In genomic region chr5:63652705-63653104, GRCm38 (mm10) we compare ENCODE assay signal across 27 mouse cellular contexts. TPM values are rescaled to one million over a fixed set of nuclear protein-coding genes. Genes with fewer than 3 reads are reported as not detected.
DNase-seq lines count a peak whose midpoint lies in the region; ATAC-seq and TF ChIP-seq lines count a peak whose summit lies in the region.
"Had no signal": no experiment of that assay in that cellular context is flagged by ENCODE, and none has a peak within 500 bp of the region (broad histone marks: within the 10 kb centered on the region; RNA-seq: fewer than 3 reads in every experiment).

No protein-coding gene starts in this region.

- no peak for ATAC-seq in forebrain, postnatal 0 days
- ATAC-seq in forebrain, embryonic 16.5 days, result no peak
- no peak for ATAC-seq in hindbrain, embryonic 14.5 days (ENCODE audit: low FRiP score)
- ATAC-seq in hindbrain, embryonic 12.5 days (ENCODE audit: low FRiP score), result no peak
- no peak for ATAC-seq in midbrain, postnatal 0 days (ENCODE audit: low FRiP score)
- no peak for ATAC-seq in neural tube, embryonic 14.5 days (ENCODE audit: low read depth)
- ATAC-seq: CD4-positive, CD25-positive, alpha-beta regulatory T cell, adult 4 months; forebrain, embryonic 15.5 days had no signal

- no peak overlapping the region for H3K9ac ChIP-seq in forebrain, postnatal 0 days
- H3K9ac ChIP-seq in forebrain, embryonic 16.5 days (replicated peaks; ENCODE audit: low read depth, low read length), result no peak overlapping the region
- H3K9ac ChIP-seq in hindbrain, embryonic 14.5 days, result no peak overlapping the region
- H3K9ac ChIP-seq in hindbrain, embryonic 12.5 days, result no peak overlapping the region
- H3K9ac ChIP-seq in midbrain, postnatal 0 days (replicated peaks; ENCODE audit: low read length, poor library complexity, severe bottlenecking), result no peak overlapping the region
- H3K9ac ChIP-seq in neural tube, embryonic 14.5 days (replicated peaks; ENCODE audit: low read depth, low read length), result no peak overlapping the region
- H3K9ac ChIP-seq: embryonic facial prominence, embryonic 12.5 days; forebrain, embryonic 15.5 days; heart, embryonic 15.5 days had no signal

- no peaks in the 10 kb centered on the region for H3K36me3 ChIP-seq in forebrain, postnatal 0 days (ENCODE audit: insufficient read depth)
- no peaks in the 10 kb centered on the region for H3K36me3 ChIP-seq in forebrain, embryonic 16.5 days (ENCODE audit: control insufficient read depth, insufficient read depth)
- H3K36me3 ChIP-seq in hindbrain, embryonic 14.5 days (replicated peaks; ENCODE audit: control insufficient read depth, insufficient read depth), result peaks cover 3% of the 10 kb centered on the region; the same call in 1 of the 2 replicates
- H3K36me3 ChIP-seq in hindbrain, embryonic 12.5 days, result no peaks in the 10 kb centered on the region
- no peaks in the 10 kb centered on the region for H3K36me3 ChIP-seq in midbrain, postnatal 0 days (ENCODE audit: insufficient read depth, low read length)
- no peaks in the 10 kb centered on the region for H3K36me3 ChIP-seq in midbrain, embryonic 10.5 days
- H3K36me3 ChIP-seq in neural tube, embryonic 14.5 days (ENCODE audit: control insufficient read depth, insufficient read depth, low read length), result no peaks in the 10 kb centered on the region
- H3K36me3 ChIP-seq: embryonic facial prominence, embryonic 12.5 days; forebrain, embryonic 15.5 days; G1E; heart, embryonic 15.5 days had no signal

- H3K4me2 ChIP-seq in forebrain, postnatal 0 days (ENCODE audit: low read depth), result peak overlapping the region; percentile 99; the same call in 1 of the 2 replicates
- no peak overlapping the region for H3K4me2 ChIP-seq in forebrain, embryonic 16.5 days (ENCODE audit: low read length)
- H3K4me2 ChIP-seq in hindbrain, embryonic 14.5 days (replicated peaks), result peak overlapping the region; percentile 99
- H3K4me2 ChIP-seq in hindbrain, embryonic 12.5 days (replicated peaks), result no peak overlapping the region
- peak overlapping the region; percentile 10; the same call in 1 of the 2 replicates for H3K4me2 ChIP-seq in midbrain, postnatal 0 days (ENCODE audit: low read depth, low read length, poor library complexity, severe bottlenecking)
- peak overlapping the region; percentile 16; the same call in 1 of the 2 replicates for H3K4me2 ChIP-seq in neural tube, embryonic 14.5 days (ENCODE audit: low read depth, low read length)
- H3K4me2 ChIP-seq: embryonic facial prominence, embryonic 12.5 days; forebrain, embryonic 15.5 days; heart, embryonic 11.5 days; heart, embryonic 15.5 days had no signal

- no peaks in the 10 kb centered on the region for H3K27me3 ChIP-seq in forebrain, postnatal 0 days (ENCODE audit: insufficient read depth, low read length)
- H3K27me3 ChIP-seq in forebrain, embryonic 16.5 days (replicated peaks; ENCODE audit: control insufficient read depth, insufficient read depth, low read length), result peaks cover 11% of the 10 kb centered on the region; the same call in 1 of the 2 replicates
- H3K27me3 ChIP-seq in hindbrain, embryonic 14.5 days (ENCODE audit: control insufficient read depth, insufficient read depth, low read length), result peaks cover 9% of the 10 kb centered on the region
- peaks cover 42% of the 10 kb centered on the region for H3K27me3 ChIP-seq in hindbrain, embryonic 12.5 days
- H3K27me3 ChIP-seq in midbrain, postnatal 0 days (ENCODE audit: insufficient read depth, low read length), result no peaks in the 10 kb centered on the region
- peaks cover 49% of the 10 kb centered on the region for H3K27me3 ChIP-seq in midbrain, embryonic 10.5 days (ENCODE audit: low read depth, poor library complexity, severe bottlenecking)
- H3K27me3 ChIP-seq in neural tube, embryonic 14.5 days (ENCODE audit: control insufficient read depth, insufficient read depth, low read length), result peaks cover 7% of the 10 kb centered on the region

- no peak overlapping the region for H3K27ac ChIP-seq in forebrain, postnatal 0 days (ENCODE audit: low read depth, low read length)
- H3K27ac ChIP-seq in forebrain, embryonic 16.5 days (ENCODE audit: low read length), result no peak overlapping the region
- H3K27ac ChIP-seq in hindbrain, embryonic 14.5 days, result no peak overlapping the region
- H3K27ac ChIP-seq in hindbrain, embryonic 12.5 days, result no peak overlapping the region
- no peak overlapping the region for H3K27ac ChIP-seq in midbrain, postnatal 0 days (ENCODE audit: low read depth, low read length)
- no peak overlapping the region for H3K27ac ChIP-seq in midbrain, embryonic 10.5 days (replicated peaks)
- no peak overlapping the region for H3K27ac ChIP-seq in neural tube, embryonic 14.5 days (ENCODE audit: low read depth, low read length)
- H3K27ac ChIP-seq: embryonic facial prominence, embryonic 12.5 days; forebrain, embryonic 15.5 days; heart, adult 2 months; heart, embryonic 15.5 days had no signal

- no peaks in the 10 kb centered on the region for H3K9me3 ChIP-seq in forebrain, postnatal 0 days (ENCODE audit: low read length)
- H3K9me3 ChIP-seq in forebrain, embryonic 16.5 days (ENCODE audit: control insufficient read depth, low read length), result no peaks in the 10 kb centered on the region
- H3K9me3 ChIP-seq in hindbrain, embryonic 14.5 days (ENCODE audit: control insufficient read depth, low read length), result no peaks in the 10 kb centered on the region
- no peaks in the 10 kb centered on the region for H3K9me3 ChIP-seq in hindbrain, embryonic 12.5 days (replicated peaks)
- no peaks in the 10 kb centered on the region for H3K9me3 ChIP-seq in midbrain, postnatal 0 days (ENCODE audit: low read length)
- no peaks in the 10 kb centered on the region for H3K9me3 ChIP-seq in midbrain, embryonic 10.5 days (replicated peaks)
- no peaks in the 10 kb centered on the region for H3K9me3 ChIP-seq in neural tube, embryonic 14.5 days (ENCODE audit: control insufficient read depth, low read length)
- H3K9me3 ChIP-seq: embryonic facial prominence, embryonic 12.5 days; forebrain, embryonic 15.5 days; heart, embryonic 15.5 days had no signal

- DNase-seq in forebrain, postnatal 0 days, result no peak
- DNase-seq in hindbrain, embryonic 14.5 days (ENCODE audit: low spot score), result no peak
- DNase-seq in midbrain, postnatal 0 days (ENCODE audit: low spot score), result no peak
- no peak for DNase-seq in midbrain, embryonic 10.5 days (ENCODE audit: low spot score)
- DNase-seq in lung, postnatal 25 days (ENCODE audit: low spot score), result no peak
- DNase-seq: adrenal gland, adult 8-10 months; adrenal gland, postnatal 36 days; B cell, adult 2 months; cerebellum, adult 11 months; cerebellum, adult 8-10 months; cerebellum, postnatal 14 days; gastrocnemius, postnatal 14 days; heart, adult 2 months; heart, postnatal 14 days had no signal

- TF ChIP-seq CTCF in forebrain, postnatal 0 days (IDR thresholded peaks at IDR 0.05; ENCODE audit: low read depth), result no peak
- TF ChIP-seq CTCF in midbrain, postnatal 0 days (IDR thresholded peaks at IDR 0.05), result no peak

- 79% methylated on average over 2 of the region's 2 CpGs for WGBS in forebrain, postnatal 0 days
- WGBS in forebrain, embryonic 16.5 days, result 87% methylated on average over 2 of the region's 2 CpGs
- WGBS in hindbrain, embryonic 14.5 days, result 85% methylated on average over 2 of the region's 2 CpGs
- WGBS in hindbrain, embryonic 12.5 days, result 79% methylated on average over 2 of the region's 2 CpGs
- WGBS in midbrain, postnatal 0 days, result 84% methylated on average over 2 of the region's 2 CpGs
- 93% methylated on average over 2 of the region's 2 CpGs for WGBS in midbrain, embryonic 10.5 days
- 88% methylated on average over 2 of the region's 2 CpGs for WGBS in neural tube, embryonic 14.5 days

- H3K4me3 ChIP-seq in forebrain, postnatal 0 days (ENCODE audit: low read depth, low read length), result peak overlapping the region; percentile 9; the same call in 1 of the 2 replicates
- H3K4me3 ChIP-seq in forebrain, embryonic 16.5 days (replicated peaks; ENCODE audit: low read length), result no peak overlapping the region
- H3K4me3 ChIP-seq in hindbrain, embryonic 14.5 days (replicated peaks; ENCODE audit: low read length), result no peak overlapping the region
- no peak overlapping the region for H3K4me3 ChIP-seq in hindbrain, embryonic 12.5 days
- H3K4me3 ChIP-seq in midbrain, postnatal 0 days (ENCODE audit: low read depth, low read length), result no peak overlapping the region
- no peak overlapping the region for H3K4me3 ChIP-seq in midbrain, embryonic 10.5 days
- H3K4me3 ChIP-seq in neural tube, embryonic 14.5 days (ENCODE audit: low read depth, low read length), result peak overlapping the region; percentile 19; the same call in 1 of the 2 replicates
- H3K4me3 ChIP-seq: embryonic facial prominence, embryonic 12.5 days; forebrain, embryonic 15.5 days; heart, adult 2 months; heart, embryonic 15.5 days had no signal

- no peaks in the 10 kb centered on the region for H3K4me1 ChIP-seq in forebrain, postnatal 0 days (ENCODE audit: insufficient read depth)
- peaks cover 6% of the 10 kb centered on the region for H3K4me1 ChIP-seq in forebrain, embryonic 16.5 days (replicated peaks; ENCODE audit: control insufficient read depth, insufficient read depth, low read length)
- H3K4me1 ChIP-seq in hindbrain, embryonic 14.5 days (replicated peaks; ENCODE audit: control insufficient read depth, insufficient read depth, low read length), result no peaks in the 10 kb centered on the region
- peaks cover 9% of the 10 kb centered on the region; the same call in 1 of the 2 replicates for H3K4me1 ChIP-seq in hindbrain, embryonic 12.5 days
- no peaks in the 10 kb centered on the region for H3K4me1 ChIP-seq in midbrain, postnatal 0 days (ENCODE audit: insufficient read depth, low read length)
- peaks cover 20% of the 10 kb centered on the region for H3K4me1 ChIP-seq in midbrain, embryonic 10.5 days
- H3K4me1 ChIP-seq in neural tube, embryonic 14.5 days (ENCODE audit: control insufficient read depth, insufficient read depth, low read length), result peaks cover 3% of the 10 kb centered on the region; the same call in 1 of the 2 replicates

RNA-seq across cellular contexts. Expression of gene Nwd2, which starts 3.8 kb away (rescaled TPM):
- 33.4 and 44.9 TPM in 2 replicates for total RNA-seq in forebrain, postnatal 0 days (2014; rRNA removed)
- 13.2 and 16.5 TPM in 2 replicates for polyA plus RNA-seq in forebrain, postnatal 0 days (2015; fragmentation: Nextera tagmentation; extraction: Ambion mirVana)
- polyA plus RNA-seq in forebrain, embryonic 16.5 days (2015; fragmentation: Nextera tagmentation; extraction: Ambion mirVana), result 3.6 and 5.7 TPM in 2 replicates
- polyA plus RNA-seq in hindbrain, embryonic 14.5 days (2014; fragmentation: Nextera tagmentation; extraction: Ambion mirVana), result 18.8 and 21.8 TPM in 2 replicates
- 4.9 and 5.3 TPM in 2 replicates for polyA plus RNA-seq in hindbrain, embryonic 12.5 days (2016; fragmentation: Nextera tagmentation; extraction: Ambion mirVana)
- total RNA-seq in midbrain, postnatal 0 days (2014; rRNA removed), result 20.7 and 21.0 TPM in 2 replicates
- 9.1 and 13.7 TPM in 2 replicates for polyA plus RNA-seq in midbrain, postnatal 0 days (2015; fragmentation: Nextera tagmentation; extraction: Ambion mirVana)
- 1.1 and 1.7 TPM in 2 replicates for polyA plus RNA-seq in midbrain, embryonic 10.5 days (2016; fragmentation: Nextera tagmentation; extraction: Ambion mirVana)
- polyA plus RNA-seq in neural tube, embryonic 14.5 days (2014; fragmentation: Nextera tagmentation; extraction: Ambion mirVana), result 26.3 and 31.7 TPM in 2 replicates
- total RNA-seq: adrenal gland, postnatal 36 days; common myeloid progenitor, adult 5-6 weeks; gastrocnemius, adult 18-20 months; gastrocnemius, postnatal 14 days; heart, adult 2 months; heart, postnatal 14 days; hematopoietic stem cell, adult 5-6 weeks had no signal
- polyA plus RNA-seq: G1E; gonadal fat pad, adult 2 months; heart, adult 2 months; heart, embryonic 15.5 days had no signal

Comparison
In these comparisons a context has a peak if more than half of its experiments do, and no peak if none do; other contexts are left out.
1. H3K4me2 ChIP-seq: peak in forebrain, postnatal 0 days (single experiment), hindbrain, embryonic 14.5 days (single experiment), midbrain, postnatal 0 days (single experiment) and neural tube, embryonic 14.5 days (single experiment); none in forebrain, embryonic 16.5 days (single experiment) and hindbrain, embryonic 12.5 days (single experiment).
2. H3K4me3 ChIP-seq: peak in forebrain, postnatal 0 days (single experiment) and neural tube, embryonic 14.5 days (single experiment); none in forebrain, embryonic 16.5 days (single experiment), hindbrain, embryonic 14.5 days (single experiment), hindbrain, embryonic 12.5 days (single experiment), midbrain, postnatal 0 days (single experiment) and midbrain, embryonic 10.5 days (single experiment).